9 mouse cellular contexts compared by ENCODE assay signal in the genomic region with DNA sequence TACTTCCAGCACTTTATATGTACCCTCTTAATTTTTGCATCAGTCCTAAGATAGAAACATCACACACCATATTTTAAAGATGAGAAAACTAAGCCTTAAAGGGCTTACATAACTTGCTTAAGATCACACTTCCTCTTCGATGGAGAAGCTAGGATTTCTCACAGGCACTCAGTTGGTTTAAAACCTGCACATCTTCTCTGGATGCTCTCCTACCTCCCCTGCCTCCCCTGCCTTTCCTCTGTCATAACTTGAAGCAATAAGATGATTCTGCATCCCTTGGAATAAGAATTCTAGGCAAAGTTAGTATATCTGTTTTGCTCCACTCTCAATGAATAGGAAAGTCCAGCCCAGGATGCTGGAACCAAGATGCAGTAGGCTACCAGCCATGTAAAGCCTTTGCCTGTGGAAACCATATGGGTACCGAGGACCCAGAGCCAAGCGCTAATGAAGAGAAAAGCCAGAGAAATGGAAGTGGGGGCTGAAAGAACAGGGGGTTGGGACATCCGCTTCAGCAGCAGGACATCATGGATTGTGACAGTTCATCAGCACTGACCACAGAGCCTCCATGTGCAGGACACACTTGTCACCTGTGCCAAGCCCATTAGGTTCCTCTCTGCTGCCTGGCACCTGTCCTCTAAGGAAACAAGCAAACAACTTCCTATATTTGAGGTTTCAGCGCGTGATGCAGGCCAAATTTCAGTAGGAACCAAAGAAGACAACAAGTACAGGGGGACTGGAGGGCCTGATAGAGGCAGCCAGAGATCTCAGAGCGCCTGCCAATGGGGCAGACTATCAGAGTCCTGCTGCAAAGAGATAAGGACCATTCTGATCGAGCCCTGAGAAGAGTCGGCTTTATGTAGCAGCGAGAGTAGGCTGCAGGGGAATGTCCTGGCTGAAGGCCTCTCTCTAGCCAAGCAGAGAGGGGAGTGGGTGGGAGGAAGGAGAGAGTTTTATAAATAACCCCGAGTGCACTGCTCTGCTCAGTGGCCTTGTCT.
A peak's percentile ranks its signal among the peaks of the same experiment; 100 is the strongest.
DNase-seq lines count a peak whose midpoint lies in the region; ATAC-seq and TF ChIP-seq lines count a peak whose summit lies in the region.
"Had no signal": no experiment of that assay in that cellular context is flagged by ENCODE, and none has a peak within 500 bp of the region (broad histone marks: within the 10 kb centered on the region; RNA-seq: fewer than 3 reads in every experiment).

No protein-coding gene starts in this region.

- peaks cover 51% of the 10 kb centered on the region for H3K4me1 ChIP-seq in heart, embryonic 13.5 days
- peaks cover 32% of the 10 kb centered on the region for H3K4me1 ChIP-seq in spleen, adult 2 months (ENCODE audit: control insufficient read depth, insufficient read depth, insufficient read length)
- H3K4me1 ChIP-seq in forebrain, embryonic 11.5 days (replicated peaks; ENCODE audit: control insufficient read depth, insufficient read depth, low read length), result 0 out of 2 replicates have a peak, but pooled peaks cover 3% of the 10 kb centered on the region

- peak overlapping the region; percentile 64 for H3K4me2 ChIP-seq in heart, embryonic 13.5 days
- no peak overlapping the region for H3K4me2 ChIP-seq in forebrain, embryonic 11.5 days (ENCODE audit: low read depth, low read length, severe bottlenecking)
- H3K4me2 ChIP-seq: neural tube, embryonic 12.5 days had no signal

- ATAC-seq in heart, embryonic 13.5 days (ENCODE audit: extremely low read depth, insufficient number of reproducible peaks, low FRiP score, low TSS enrichment), result peak; percentile 80
- ATAC-seq in activated CD4-positive, CD25-positive, alpha-beta regulatory T cell, adult 4 months, result no peak
- no peak for ATAC-seq in monocyte, adult 5-6 weeks (replicated peaks; ENCODE audit: insufficient number of reproducible peaks, low FRiP score, low TSS enrichment, poor library complexity, severe bottlenecking)
- ATAC-seq in forebrain, embryonic 11.5 days (replicated peaks; ENCODE audit: low FRiP score), result no peak

- no peaks in the 10 kb centered on the region for H3K9me3 ChIP-seq in heart, embryonic 13.5 days
- no peaks in the 10 kb centered on the region for H3K9me3 ChIP-seq in forebrain, embryonic 11.5 days (ENCODE audit: control insufficient read depth, low read length)
- H3K9me3 ChIP-seq: neural tube, embryonic 12.5 days had no signal

- no peaks in the 10 kb centered on the region for H3K27me3 ChIP-seq in heart, embryonic 13.5 days (replicated peaks)
- H3K27me3 ChIP-seq in spleen, adult 2 months (ENCODE audit: control insufficient read depth, insufficient read depth, low read length), result no peaks in the 10 kb centered on the region
- H3K27me3 ChIP-seq in forebrain, embryonic 11.5 days (ENCODE audit: control insufficient read depth, insufficient read depth, low read length), result no peaks in the 10 kb centered on the region
- H3K27me3 ChIP-seq: neural tube, embryonic 12.5 days had no signal

- TF ChIP-seq POLR2A in spleen, adult 2 months (IDR thresholded peaks at IDR 0.05; ENCODE audit: low read depth, low read length), result no peak; the same call in 1 of the 2 replicates

- H3K9ac ChIP-seq in heart, embryonic 13.5 days, result peak overlapping the region; percentile 64
- H3K9ac ChIP-seq in forebrain, embryonic 11.5 days (ENCODE audit: low read length), result no peak overlapping the region
- H3K9ac ChIP-seq: neural tube, embryonic 12.5 days had no signal

- intact Hi-C loops in left cerebral cortex, adult 2 months (cut with DNase I), result loop anchor here (1.0 kb wide), 1 partner anchor 12 kb away; no protein-coding TSS in a partner anchor

- no peaks in the 10 kb centered on the region for H3K36me3 ChIP-seq in heart, embryonic 13.5 days
- H3K36me3 ChIP-seq in spleen, adult 2 months (ENCODE audit: control insufficient read depth, insufficient read depth, low read length), result no peaks in the 10 kb centered on the region
- H3K36me3 ChIP-seq in forebrain, embryonic 11.5 days (ENCODE audit: control insufficient read depth, insufficient read depth, low read length), result no peaks in the 10 kb centered on the region
- H3K36me3 ChIP-seq: neural tube, embryonic 12.5 days had no signal

- H3K4me3 ChIP-seq in left cerebral cortex, adult 2 months, result no peak overlapping the region
- no peak overlapping the region for H3K4me3 ChIP-seq in heart, embryonic 13.5 days
- no peak overlapping the region for H3K4me3 ChIP-seq in spleen, adult 2 months (ENCODE audit: extremely low read depth, insufficient read depth, insufficient read length)
- H3K4me3 ChIP-seq in forebrain, embryonic 11.5 days (ENCODE audit: low read depth, low read length), result no peak overlapping the region
- H3K4me3 ChIP-seq: neural tube, embryonic 12.5 days had no signal

- peak overlapping the region; percentile 93 for H3K27ac ChIP-seq in left cerebral cortex, adult 2 months
- peak overlapping the region; percentile 97 for H3K27ac ChIP-seq in heart, embryonic 13.5 days (replicated peaks)
- peak overlapping the region; percentile 94 for H3K27ac ChIP-seq in spleen, adult 2 months (ENCODE audit: insufficient read depth, low read length)
- H3K27ac ChIP-seq in forebrain, embryonic 11.5 days (ENCODE audit: low read depth, low read length), result no peak overlapping the region
- H3K27ac ChIP-seq: neural tube, embryonic 12.5 days had no signal

- no peak for TF ChIP-seq CTCF in left cerebral cortex, adult 2 months (IDR thresholded peaks at IDR 0.05)
- TF ChIP-seq CTCF in spleen, adult 2 months (IDR thresholded peaks at IDR 0.05; ENCODE audit: extremely low read depth, insufficient read depth, insufficient read length, insufficient replicate concordance), result no peak

- WGBS in heart, embryonic 13.5 days, result 23% methylated on average over 11 of the region's 11 CpGs
- WGBS in spleen, adult 2 months, result 33% methylated on average over 11 of the region's 11 CpGs
- 79% methylated on average over 11 of the region's 11 CpGs for WGBS in forebrain, embryonic 11.5 days

- DNase-seq in left cerebral cortex, adult 2 months (ENCODE audit: extremely low spot score in 1 of 2, low spot score in 2 of 2), result no peak
- DNase-seq in left cerebral cortex, adult 8-10 months (ENCODE audit: low spot score in 2 of 2), result no peak
- peak; percentile 89 for DNase-seq in cerebellum, adult 11-12 months
- peak in 1 of 2 experiments; percentile 62 for DNase-seq in spleen, adult 2 months (ENCODE audit: low read depth in 1 of 2, low spot score in 2 of 2)
- no peak for DNase-seq in forebrain, embryonic 11.5 days (ENCODE audit: low spot score)
